Comparison of ENCODE assay signal across 31 mouse cellular contexts in the genomic region with DNA sequence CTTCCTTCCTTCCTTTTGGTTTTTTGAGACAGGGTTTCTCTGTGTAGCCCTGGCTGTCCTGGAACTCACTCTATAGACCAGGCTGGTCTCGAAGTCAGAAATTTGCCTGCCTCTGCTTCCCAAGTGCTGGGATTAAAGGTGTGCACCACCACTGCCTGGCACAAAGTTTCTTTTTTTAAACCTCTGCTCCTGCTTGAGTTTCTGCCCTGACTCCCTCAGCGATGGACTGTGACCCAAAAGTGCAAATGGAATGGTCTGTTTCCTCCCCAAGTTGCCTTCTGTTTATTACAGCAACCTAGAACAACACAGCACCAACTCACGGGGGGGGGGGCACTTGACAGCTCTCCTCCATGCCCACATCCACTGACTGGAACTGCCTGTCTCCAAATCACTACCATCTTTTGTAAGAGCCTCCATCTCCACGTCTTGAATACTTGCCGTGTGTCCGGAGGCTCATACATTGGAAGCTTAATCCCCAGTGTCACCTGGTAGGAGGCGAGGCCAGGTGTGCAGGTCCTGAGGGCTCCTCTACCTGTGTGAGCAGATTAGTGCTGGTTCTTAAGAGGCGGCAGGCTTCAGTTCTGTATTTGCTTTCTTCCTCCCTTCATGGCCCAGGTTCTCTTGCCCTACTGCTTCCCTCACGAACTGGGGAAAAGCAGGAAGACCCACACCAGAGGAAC. TPM values are rescaled to one million over a fixed set of nuclear protein-coding genes. Genes with fewer than 3 reads are reported as not detected.
"Had no signal": no experiment of that assay in that cellular context is flagged by ENCODE, and none has a peak within 500 bp of the region (broad histone marks: within the 10 kb centered on the region; RNA-seq: fewer than 3 reads in every experiment).

No protein-coding gene starts in this region.

- H3K9me3 ChIP-seq: heart, embryonic 10.5 days; heart, embryonic 12.5 days; hindbrain, embryonic 10.5 days; hindbrain, embryonic 12.5 days; intestine, embryonic 15.5 days; limb, embryonic 10.5 days; limb, embryonic 12.5 days; liver, embryonic 13.5 days; liver, embryonic 15.5 days had no signal

- H3K27me3 ChIP-seq: heart, embryonic 12.5 days; hindbrain, embryonic 12.5 days; intestine, embryonic 15.5 days; limb, embryonic 12.5 days; liver, embryonic 13.5 days; liver, embryonic 15.5 days had no signal

- H3K4me3 ChIP-seq: heart, adult 2 months; heart, embryonic 10.5 days; heart, embryonic 12.5 days; hindbrain, embryonic 10.5 days; hindbrain, embryonic 12.5 days; intestine, embryonic 15.5 days; layer of hippocampus, adult 2 months; left cerebral cortex, adult 2 months; limb, embryonic 10.5 days; limb, embryonic 12.5 days; liver, embryonic 13.5 days; liver, embryonic 15.5 days had no signal

- DNase-seq: gastrocnemius, postnatal 14 days; gastrocnemius, postnatal 36 days; heart, adult 2 months; heart, postnatal 10 days; heart, postnatal 4 days; kidney, adult 8-10 months; kidney, postnatal 14 days; kidney, postnatal 4 days; liver; liver, embryonic 13.5 days; liver, postnatal 0 days; lung, adult 2 months had no signal

- H3K36me3 ChIP-seq: heart, embryonic 10.5 days; heart, embryonic 12.5 days; hindbrain, embryonic 12.5 days; intestine, embryonic 15.5 days; limb, embryonic 10.5 days; limb, embryonic 12.5 days; liver, embryonic 13.5 days; liver, embryonic 15.5 days had no signal

- ATAC-seq: hindbrain, embryonic 16.5 days; inflammation-experienced regulatory T-cells, adult 6 months; intestine, embryonic 15.5 days; intestine, postnatal 0 days; liver, postnatal 0 days had no signal

- H3K27ac ChIP-seq: heart, adult 2 months; heart, embryonic 10.5 days; hindbrain, embryonic 10.5 days; hindbrain, embryonic 12.5 days; hindbrain, embryonic 14.5 days; intestine, embryonic 15.5 days; layer of hippocampus, adult 2 months; left cerebral cortex, adult 2 months; limb, embryonic 10.5 days; limb, embryonic 12.5 days; liver, embryonic 13.5 days; liver, embryonic 15.5 days had no signal

- H3K9ac ChIP-seq: heart, embryonic 12.5 days; hindbrain, embryonic 12.5 days; hindbrain, embryonic 14.5 days; intestine, embryonic 15.5 days; limb, embryonic 12.5 days; liver, embryonic 13.5 days; liver, embryonic 15.5 days; liver, postnatal 0 days had no signal

- H3K4me2 ChIP-seq: heart, embryonic 12.5 days; hindbrain, embryonic 12.5 days; hindbrain, embryonic 14.5 days; intestine, embryonic 15.5 days; limb, embryonic 12.5 days; liver, embryonic 11.5 days; liver, embryonic 13.5 days; liver, embryonic 15.5 days had no signal

RNA-seq across cellular contexts. Expression of a gene that starts 58.6 kb away (rescaled TPM):
- total RNA-seq: granulocyte monocyte progenitor cell, adult 5-6 weeks; heart, adult 2 months; heart, postnatal 25 days had no signal
- polyA plus RNA-seq: heart, adult 2 months; heart, embryonic 10.5 days; heart, embryonic 12.5 days; heart, embryonic 14.5 days; heart, embryonic 16.5 days; inflammation-experienced regulatory T-cells, adult 6 months; liver, embryonic 15.5 days; liver, postnatal 0 days had no signal
